Mouse (Mus musculus): ENCODE measurements around the gene Rufy3. TPM values are rescaled to one million over a fixed set of nuclear protein-coding genes. Genes with fewer than 3 reads are reported as not detected.

The Rufy3 gene
- total and polyA plus RNA-seq, 3 experiments = 13.6 to 22.3 (median 17.4) TPM

DNA sequence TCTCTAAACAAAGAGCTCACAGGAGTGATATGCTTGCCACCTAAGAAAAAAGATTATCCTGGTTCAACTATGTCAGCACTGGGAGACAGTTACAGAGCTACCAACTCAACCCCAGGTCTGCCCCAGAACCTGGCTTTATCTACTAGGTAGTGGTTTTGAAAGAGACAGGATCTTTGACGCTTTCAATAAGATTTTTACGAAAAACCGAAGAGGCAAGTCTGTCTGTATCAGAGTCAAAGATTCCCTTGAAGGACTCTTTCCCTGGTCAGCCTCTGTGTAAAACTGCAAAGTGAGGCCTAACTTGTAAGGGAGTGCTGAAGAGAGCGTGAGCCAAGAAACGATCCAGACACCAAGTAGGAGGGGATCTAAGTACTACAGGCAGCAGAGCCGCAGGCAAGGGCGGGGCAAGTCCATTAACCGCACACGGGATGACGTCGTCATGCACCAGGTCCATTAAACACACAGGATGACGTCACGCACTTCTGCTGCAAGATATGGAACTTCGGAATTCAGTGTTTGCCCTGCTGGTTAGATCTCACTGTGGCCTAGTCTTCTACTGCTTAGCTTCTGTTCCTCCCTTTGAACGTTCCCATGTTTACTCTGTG is 123.8 kb downstream of the Rufy3 start:
- Histone ChIP-seq H3K27me3 (replicated peaks) (no peaks in the 10 kb centered on the region), H3K9me3 (replicated peaks; ENCODE audit: low read length) (no peaks in the 10 kb centered on the region), H3K36me3 (replicated peaks in 1 of 2; ENCODE audit: control insufficient read depth in 1 of 2, insufficient read depth in 1 of 2, low read length in 1 of 2) (no peaks in the 10 kb centered on the region), H3K4me3 (replicated peaks in 1 of 3; ENCODE audit: low read depth in 2 of 3, low read length in 2 of 3, poor library complexity in 1 of 3) (no peak overlapping the region), H3K4me1 (ENCODE audit: control insufficient read depth in 1 of 2, insufficient read depth in 2 of 2) (peaks cover 0 to 3% of the 10 kb centered on the region in 2 experiments; a peak in 1 of 4 replicates), H3K27ac (ENCODE audit: insufficient read depth, low read depth) (no peak overlapping the region), H3K9ac (ENCODE audit: insufficient read depth, low read depth) (no peak overlapping the region), H3K79me2 (replicated peaks; ENCODE audit: control insufficient read depth, extremely low read depth, insufficient read depth, poor library complexity, severe bottlenecking) (no peaks in the 10 kb centered on the region), H3K4me2 (ENCODE audit: insufficient read depth, low read depth, poor library complexity, severe bottlenecking) (no peak overlapping the region)
- no peak for DNase-seq (ENCODE audit: extremely low read depth)
- in situ Hi-C loops (cut with MboI; ENCODE audit: low pct_ligation_motif_present, low pct_unique_long_range_greater_than_20kb, low sequenced_read_pairs) (no loop called here), dilution Hi-C loops (cut with MboI; ENCODE audit: extremely low pct_ligation_motif_present, extremely low pct_unique_long_range_greater_than_20kb, low sequenced_read_pairs) (no loop called here)
- TF ChIP-seq TBP (conservative IDR thresholded peaks at IDR 0.05; ENCODE audit: low read depth, low read length) (no peak), MAFK (IDR thresholded peaks at IDR 0.05; ENCODE audit: insufficient replicate concordance, low read length) (no peak), RCOR1 (conservative IDR thresholded peaks at IDR 0.05; ENCODE audit: low read depth, low read length) (no peak), USF2 (conservative IDR thresholded peaks at IDR 0.05; ENCODE audit: low read depth, low read length) (no peak), SIN3A (IDR thresholded peaks at IDR 0.05; ENCODE audit: low read length) (no peak), RAD21 (IDR thresholded peaks at IDR 0.05; ENCODE audit: low read depth, low read length) (no peak), ZMIZ1 (IDR thresholded peaks at IDR 0.05; ENCODE audit: low read depth, low read length) (no peak), KAT2A (IDR thresholded peaks at IDR 0.05; ENCODE audit: insufficient replicate concordance, low read length) (no peak), E2F4 (IDR thresholded peaks at IDR 0.05; ENCODE audit: insufficient replicate concordance, low read depth, low read length) (no peak), CHD1 (IDR thresholded peaks at IDR 0.05; ENCODE audit: low read depth, low read length) (no peak), MYC (IDR thresholded peaks at IDR 0.05; ENCODE audit: low read depth, low read length) (no peak), MEF2A (IDR thresholded peaks at IDR 0.05; ENCODE audit: borderline replicate concordance, low read depth, low read length) (no peak), JUN (IDR thresholded peaks at IDR 0.05; ENCODE audit: insufficient read depth, low read depth, low read length) (no peak), ZC3H11A (IDR thresholded peaks at IDR 0.05; ENCODE audit: low read depth, low read length) (no peak), MAZ (IDR thresholded peaks at IDR 0.05; ENCODE audit: low read depth, low read length) (no peak)

DNA sequence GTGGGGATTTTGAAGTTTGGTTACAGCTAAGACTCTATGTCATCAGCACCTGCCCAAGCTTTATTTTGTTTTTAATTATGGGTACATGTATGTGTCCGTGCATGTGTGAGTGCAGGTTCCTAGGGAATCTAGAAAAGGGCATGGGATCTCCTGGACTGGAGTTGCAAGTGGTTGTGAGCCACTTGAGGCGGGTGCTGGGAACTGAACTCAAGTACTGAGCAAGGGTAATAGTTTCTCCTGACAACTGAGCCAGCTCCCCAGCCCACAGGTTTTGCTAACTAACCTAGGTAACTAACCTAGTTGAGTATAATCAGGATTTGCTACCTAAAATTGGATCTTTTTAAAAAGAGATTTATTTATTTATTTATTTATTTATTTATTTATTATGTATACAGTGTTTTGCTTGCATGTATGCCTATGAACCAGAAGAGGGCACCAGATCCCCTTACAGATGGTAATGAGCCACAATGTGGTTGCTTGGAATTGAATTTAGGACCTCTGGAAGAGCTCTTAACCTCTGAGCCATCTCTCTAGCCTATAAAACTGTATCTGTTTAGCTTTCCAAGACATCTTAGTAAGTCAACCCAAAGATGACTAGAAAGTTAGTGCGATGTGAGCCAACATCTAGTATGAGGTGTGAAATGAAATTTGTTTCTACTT is 124.6 kb downstream of the Rufy3 start:
- Histone ChIP-seq H3K27ac (ENCODE audit: insufficient read depth, low read depth) (no peak overlapping the region), H3K4me1 (ENCODE audit: control insufficient read depth in 1 of 2, insufficient read depth in 2 of 2) (peaks cover 0 to 3% of the 10 kb centered on the region in 2 experiments; a peak in 1 of 4 replicates), H3K79me2 (replicated peaks; ENCODE audit: control insufficient read depth, extremely low read depth, insufficient read depth, poor library complexity, severe bottlenecking) (no peaks in the 10 kb centered on the region), H3K36me3 (replicated peaks in 1 of 2; ENCODE audit: control insufficient read depth in 1 of 2, insufficient read depth in 1 of 2, low read length in 1 of 2) (no peaks in the 10 kb centered on the region), H3K27me3 (replicated peaks) (no peaks in the 10 kb centered on the region), H3K4me3 (replicated peaks in 1 of 3; ENCODE audit: low read depth in 2 of 3, low read length in 2 of 3, poor library complexity in 1 of 3) (no peak overlapping the region), H3K9ac (ENCODE audit: insufficient read depth, low read depth) (no peak overlapping the region), H3K4me2 (ENCODE audit: insufficient read depth, low read depth, poor library complexity, severe bottlenecking) (no peak overlapping the region), H3K9me3 (replicated peaks; ENCODE audit: low read length) (no peaks in the 10 kb centered on the region)
- dilution Hi-C loops (cut with MboI; ENCODE audit: extremely low pct_ligation_motif_present, extremely low pct_unique_long_range_greater_than_20kb, low sequenced_read_pairs) (no loop called here), in situ Hi-C loops (cut with MboI; ENCODE audit: low pct_ligation_motif_present, low pct_unique_long_range_greater_than_20kb, low sequenced_read_pairs) (no loop called here)
- peak; percentile 48 for DNase-seq (ENCODE audit: extremely low read depth)
- TF ChIP-seq IRF4 (IDR thresholded peaks at IDR 0.05; ENCODE audit: low read depth, low read length) (no peak), SMC3 (IDR thresholded peaks at IDR 0.05; ENCODE audit: low read depth, low read length) (peak; percentile 40), MXI1 (IDR thresholded peaks at IDR 0.05; ENCODE audit: low read depth, low read length) (no peak), PAX5 (IDR thresholded peaks at IDR 0.05; ENCODE audit: low read length) (no peak), RAD21 (IDR thresholded peaks at IDR 0.05; ENCODE audit: low read depth, low read length) (peak; percentile 65), MAFK (IDR thresholded peaks at IDR 0.05; ENCODE audit: insufficient replicate concordance, low read length) (no peak), MYC (IDR thresholded peaks at IDR 0.05; ENCODE audit: low read depth, low read length) (no peak), CTCF (conservative IDR thresholded peaks at IDR 0.05 in 1 of 2, IDR thresholded peaks at IDR 0.05 in 1 of 2; ENCODE audit: low read depth in 2 of 2, low read length in 2 of 2) (peak; percentile 28 to 62; a peak in 2 of 4 replicates), MAZ (IDR thresholded peaks at IDR 0.05; ENCODE audit: low read depth, low read length) (no peak)

Measured in CH12.LX (cell line).